Mouse (Mus musculus) brain, embryonic 18.5 days (tissue): ENCODE data around the gene Dkk1.
"Not testable (repeated sequence)": the region's sequence is repeated elsewhere in the genome, so short reads cannot be mapped to it uniquely, and the experiment has no call there.

Source experiments
- DNase-seq: peaks from one replicate; pipeline ENCODE4 v3.0.0-alpha.2; 2012; ENCODE audit warnings: low read depth, low spot score

Gene Dkk1

DNA sequence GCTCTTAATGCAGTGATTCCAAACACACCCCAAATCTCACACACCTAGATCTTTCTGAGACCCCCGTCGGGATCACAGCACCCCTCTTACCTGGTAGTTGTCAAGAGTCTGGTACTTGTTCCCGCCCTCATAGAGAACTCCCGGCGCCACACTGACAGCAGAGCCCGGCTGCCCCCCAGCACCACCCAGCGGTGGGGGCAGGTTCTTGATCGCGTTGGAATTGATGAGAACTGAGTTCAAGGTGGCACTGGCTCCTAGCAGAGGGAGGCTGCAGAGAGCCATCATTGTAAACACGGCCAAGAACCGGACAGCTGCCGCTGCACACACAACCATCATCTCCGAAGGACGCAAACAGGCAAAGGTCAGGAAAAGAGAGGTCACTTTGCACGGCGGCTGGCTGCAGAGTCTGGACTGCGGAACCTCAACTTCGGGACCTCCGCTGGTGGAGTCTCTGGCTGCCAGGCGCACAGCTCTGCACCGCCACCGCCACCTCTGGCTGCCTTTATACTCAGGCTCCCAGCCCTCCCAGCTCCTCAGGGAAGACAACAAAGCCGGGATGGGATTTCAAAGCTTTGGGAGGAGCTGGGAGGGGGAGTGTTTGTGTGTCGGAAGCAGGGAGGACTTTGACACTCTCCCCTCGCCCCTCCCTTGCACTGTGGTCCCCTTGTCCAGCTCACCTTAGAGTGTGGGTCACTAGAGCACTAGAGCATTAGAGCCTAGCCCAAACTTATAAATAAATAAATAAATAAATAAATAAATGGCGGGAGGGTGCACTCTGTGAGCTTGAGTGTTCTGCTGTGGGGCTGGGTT, at the start of gene Dkk1:
TSS of gene Dkk1 (minus strand) at position 622 of the 810 bp plus-strand sequence.
- no peak for DNase-seq

DNA sequence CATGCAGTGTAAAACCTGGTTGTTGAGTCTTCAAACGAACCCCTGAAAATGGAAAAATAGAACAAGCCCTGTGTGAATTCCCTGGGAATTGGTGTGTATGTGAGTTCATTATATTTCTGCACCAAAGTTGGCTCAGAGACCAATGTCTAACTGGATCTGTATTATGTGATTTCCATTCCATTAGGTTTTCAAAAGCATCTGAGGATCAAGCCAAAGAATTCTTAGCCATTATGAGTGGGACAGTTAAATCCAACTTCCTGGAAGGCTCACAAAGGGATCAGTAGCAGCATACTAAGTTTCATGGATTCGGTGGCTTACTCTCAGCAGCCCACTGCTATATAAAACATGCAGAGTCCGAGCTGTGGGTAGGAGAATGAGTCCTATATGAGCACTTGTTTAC, 36.9 kb upstream of the Dkk1 start:
- no peak for DNase-seq

DNA sequence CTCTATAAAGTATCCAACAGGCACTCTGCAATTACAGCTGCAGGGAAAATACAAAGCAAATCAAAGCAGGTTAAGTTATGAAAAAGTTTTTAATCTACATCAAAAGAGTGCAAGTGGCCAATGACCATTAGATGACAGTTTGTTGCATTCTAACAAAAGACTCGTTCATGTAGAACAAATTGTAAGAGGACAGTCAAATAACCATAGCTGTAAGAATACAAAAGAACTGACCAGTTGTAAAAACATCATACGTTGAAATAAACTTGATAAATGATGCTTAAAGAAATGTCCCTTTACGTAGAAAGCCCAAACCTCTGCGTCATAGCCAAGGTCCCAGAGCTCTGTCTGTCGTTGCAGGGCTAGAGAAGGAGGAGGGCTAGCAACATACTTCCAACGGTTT, 15.1 kb upstream of the Dkk1 start:
- DNase-seq = no peak

DNA sequence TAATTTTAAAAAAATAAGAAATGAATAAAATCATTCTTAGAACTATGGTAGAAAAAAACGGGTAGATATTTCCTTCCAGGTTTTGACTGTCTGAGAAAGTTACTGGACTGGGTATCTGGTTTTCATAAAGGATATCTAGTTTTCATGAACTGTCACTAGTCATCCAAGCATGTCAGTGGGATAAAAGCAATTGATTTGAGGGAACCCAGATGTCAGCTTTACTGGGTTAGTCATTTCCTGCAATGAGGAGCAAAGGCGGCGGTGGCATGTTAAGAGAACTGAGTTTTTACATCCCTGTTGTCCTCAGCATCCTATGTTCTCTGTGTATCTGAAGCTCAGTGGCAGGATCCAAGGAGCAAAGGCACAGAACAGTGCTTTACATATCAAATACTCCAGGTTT, 14.4 kb upstream of the Dkk1 start:
- DNase-seq = no peak

DNA sequence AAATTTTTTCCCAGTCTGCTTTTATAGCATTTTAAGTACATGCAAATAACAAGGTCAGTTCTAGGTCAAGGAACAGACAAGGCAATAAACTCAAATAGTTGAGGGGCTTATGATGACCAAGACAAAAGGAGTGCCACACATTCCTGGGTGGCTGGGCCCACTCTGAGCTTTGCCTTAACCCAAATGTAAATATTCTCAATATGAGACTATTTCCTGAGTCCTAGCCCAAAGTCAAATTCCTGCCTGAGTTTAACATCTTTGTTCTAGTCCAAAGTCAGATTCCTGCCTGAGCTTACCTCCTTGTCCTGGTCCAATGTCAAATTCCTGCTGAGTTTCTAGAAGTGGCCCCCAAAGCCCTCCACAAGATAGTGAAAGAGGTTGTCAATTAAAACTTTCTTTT, 8.6 kb upstream of the Dkk1 start:
- no peak for DNase-seq

DNA sequence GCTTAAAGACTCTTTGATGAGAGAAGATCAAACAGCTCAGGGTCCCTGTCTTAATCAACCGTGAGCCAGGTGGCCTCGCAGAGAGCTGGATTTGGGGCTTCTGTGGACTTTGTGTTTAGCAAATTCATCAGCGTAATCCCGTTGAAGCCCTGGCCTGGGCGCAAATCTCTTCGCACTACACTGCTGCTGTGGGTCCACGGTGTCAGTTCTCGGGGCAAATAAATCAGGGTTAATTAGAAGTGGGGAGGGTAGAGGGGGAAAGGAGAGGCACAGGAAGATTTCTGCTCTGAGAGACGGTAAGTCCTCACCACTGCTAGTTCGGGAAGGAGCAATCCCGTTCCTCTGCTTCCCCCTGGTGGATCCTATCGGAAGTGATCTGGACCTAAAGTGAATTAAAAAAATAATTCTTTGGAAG, 5.0 kb upstream of the Dkk1 start:
- DNase-seq = no peak

DNA sequence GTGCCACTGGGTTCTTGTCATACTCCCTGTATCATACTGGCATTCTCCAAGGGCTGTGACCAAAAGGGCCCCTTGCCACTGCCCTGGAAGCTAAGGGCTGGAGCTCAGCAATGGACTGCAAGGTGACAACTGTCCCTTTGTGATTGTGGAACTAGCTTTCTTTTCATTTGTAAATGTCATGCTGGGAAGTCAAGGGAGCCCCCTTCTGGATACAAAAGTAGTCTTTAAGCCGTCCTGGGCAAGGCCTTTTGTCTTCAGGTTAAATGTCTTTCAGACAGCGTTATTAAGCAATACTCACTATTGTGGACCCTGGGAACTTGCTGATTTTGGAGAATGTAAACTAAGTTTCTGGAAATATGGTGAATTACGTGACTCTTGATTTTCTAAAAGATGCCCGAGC, 4.3 kb upstream of the Dkk1 start:
- DNase-seq = no peak

DNA sequence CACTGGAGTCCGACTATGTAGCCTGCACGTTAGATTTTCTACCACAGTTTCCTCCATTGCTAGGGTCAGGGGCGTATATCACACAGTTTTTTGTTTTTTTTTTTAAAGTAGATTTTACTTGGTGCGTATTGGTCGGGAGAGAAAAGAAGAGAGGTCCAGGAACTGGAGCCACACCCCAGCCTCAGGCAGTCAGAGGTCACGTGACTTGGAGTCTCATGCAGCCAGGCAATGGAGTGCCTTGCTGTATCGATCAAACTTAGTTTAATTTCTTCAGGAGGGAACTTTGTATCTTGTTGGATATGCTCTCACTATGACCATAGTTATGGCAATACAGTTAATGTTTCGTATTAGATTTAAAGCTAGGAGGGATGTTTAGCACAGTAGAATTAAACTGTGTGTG, 2.8 kb upstream of the Dkk1 start:
- no peak for DNase-seq

DNA sequence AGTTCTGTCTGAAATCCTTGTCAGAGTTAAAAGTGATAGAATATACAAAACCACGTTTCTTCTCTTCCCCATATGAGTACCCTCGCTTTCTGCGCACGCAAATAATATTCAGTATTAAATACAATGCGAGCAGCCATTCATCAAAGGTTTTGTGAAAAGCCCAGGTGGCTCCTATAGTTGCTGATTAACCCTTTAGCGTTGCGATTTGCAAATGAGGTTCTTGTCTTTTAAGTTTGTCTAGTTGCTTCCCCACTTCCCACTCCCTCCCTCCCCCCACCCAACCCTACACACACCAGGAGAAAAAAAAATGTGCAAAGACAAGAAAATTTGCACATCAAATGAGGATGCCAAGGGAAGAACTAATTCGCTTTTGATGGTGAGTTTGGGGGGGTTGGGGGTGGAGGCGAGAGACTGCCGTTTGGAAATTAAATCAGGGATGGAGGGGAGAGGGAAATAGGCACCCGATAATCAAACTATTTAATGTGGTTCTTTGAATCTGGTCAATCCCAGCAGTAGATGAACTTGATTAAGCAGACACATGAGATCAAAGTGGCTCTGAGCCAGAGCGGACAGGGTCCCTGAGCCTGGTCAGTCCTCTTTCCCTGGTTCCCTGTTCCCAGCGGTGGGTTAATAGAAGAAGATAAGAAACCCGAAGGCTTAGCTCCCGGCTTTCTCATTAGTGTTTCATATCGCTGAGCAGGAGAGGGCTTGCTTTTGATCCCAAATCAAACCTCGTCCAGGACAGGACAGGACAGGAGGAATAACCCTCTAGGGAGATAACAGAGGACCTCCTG, 586 bp upstream of the Dkk1 start:
- no peak for DNase-seq

DNA sequence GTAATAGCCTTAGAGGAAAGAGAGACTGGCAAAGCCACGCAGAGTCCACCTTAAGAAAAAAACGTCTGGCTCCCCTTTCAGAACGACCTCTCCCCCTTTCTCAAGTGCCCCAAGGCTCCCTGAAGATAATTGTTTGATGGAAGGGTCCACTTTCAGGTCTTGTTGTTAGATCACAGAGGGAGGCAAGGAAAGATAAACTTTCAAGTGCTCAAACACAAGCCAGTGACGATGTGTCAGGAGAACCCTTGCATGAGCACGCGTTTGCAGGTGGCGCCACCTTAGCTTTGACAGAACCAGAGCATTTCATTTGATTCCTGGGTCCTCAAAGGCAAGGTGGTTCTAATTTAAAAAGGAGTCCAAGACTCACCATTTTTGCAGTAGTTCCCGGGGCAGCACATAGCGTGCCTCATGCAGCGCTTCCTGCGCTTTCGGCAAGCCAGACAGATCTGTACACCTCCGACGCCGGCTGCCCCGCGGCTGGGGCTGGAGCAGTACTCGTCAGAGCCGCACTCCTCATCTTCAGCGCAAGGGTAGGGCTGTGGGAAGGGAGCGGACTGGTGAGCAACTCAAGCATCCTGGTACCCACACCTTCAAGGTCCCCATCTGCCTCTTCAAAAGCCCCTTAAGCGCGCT, 938 bp downstream of the Dkk1 start:
- no peak for DNase-seq

DNA sequence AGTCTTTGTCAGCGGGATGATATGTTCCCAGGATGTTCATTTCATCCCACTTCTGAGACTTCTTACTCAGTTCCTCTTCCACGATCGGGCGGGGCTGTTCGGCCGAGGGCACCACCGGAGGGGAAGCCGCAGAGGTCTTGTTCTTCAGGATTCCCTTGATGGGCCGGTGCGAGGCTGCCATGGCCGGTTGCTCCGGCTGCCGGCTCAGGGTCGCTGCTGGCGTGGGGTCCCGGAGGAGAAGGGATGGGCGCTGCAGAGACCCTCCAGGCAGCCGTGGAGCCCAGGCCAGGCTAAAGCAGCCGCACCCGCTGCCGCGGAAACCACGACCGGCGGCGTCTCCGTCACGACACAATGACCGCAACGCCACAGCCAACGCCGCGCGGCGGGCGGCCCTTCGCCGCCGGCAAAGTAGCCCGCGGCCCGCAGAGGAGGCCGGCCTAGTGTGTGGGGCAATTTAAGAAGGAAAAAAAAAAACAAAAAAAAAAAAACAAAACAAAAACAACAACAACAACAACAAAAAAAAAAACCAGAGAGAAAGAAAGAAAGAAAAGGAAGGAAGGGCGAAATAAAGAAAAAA, 10.0 kb downstream of the Dkk1 start:
- not testable (repeated sequence) for DNase-seq

DNA sequence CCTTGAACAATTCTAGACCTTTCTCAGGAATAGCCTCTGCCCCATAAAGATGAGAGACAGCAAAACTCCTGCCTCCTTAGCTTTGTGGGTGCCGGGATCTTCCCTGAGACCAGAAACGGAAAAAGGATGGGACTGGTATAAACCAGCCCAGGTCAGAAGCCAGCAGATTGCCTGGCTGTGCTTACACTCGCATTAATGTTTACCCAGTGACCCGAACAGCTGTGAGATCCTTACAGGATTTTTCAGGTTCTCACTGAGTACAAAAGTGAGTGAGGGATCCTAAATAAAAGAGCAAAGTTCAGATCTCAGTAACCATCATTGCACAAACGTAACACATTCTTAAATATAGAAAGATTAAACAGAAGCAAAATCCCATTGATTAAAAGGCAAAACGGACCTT, 32.7 kb downstream of the Dkk1 start:
- DNase-seq = no peak

DNA sequence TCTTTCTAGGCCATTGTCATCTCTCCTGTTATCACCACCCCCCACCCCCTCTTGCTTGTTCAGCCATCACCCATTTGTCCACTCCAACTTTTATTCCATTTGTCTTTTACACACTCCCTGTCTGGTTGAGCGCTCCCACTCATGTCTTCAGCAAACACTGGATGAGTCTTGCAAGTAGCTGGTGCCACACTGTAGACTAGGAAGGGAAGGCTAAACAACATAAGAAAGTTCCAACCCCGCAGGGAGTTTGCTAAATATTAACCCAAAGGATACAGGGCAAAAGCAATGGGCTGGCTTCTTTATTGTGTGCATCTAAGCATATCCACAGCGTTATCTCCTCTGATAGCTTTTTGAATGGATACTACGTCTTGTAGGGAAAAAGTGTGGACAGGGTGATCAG, 39.0 kb downstream of the Dkk1 start:
- no peak for DNase-seq

DNA sequence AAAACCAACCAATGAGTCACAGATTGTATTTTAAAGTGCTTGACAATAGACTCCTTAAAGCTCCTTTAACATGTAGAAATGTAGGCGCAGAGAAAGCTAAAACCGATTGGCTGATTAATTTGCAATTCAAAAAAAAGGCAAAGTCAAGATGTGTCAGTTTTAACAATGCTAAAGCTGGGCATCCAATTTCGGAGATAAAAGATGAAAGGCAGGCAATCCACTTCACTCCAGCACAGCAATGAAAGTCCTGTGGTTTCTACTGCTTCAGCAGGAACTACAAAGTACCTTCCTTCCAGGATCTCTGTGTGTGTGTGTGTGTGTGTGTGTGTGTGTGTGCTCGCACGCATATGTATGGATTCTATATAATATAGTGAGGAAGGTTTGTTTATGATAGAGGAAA, 44.0 kb downstream of the Dkk1 start:
- no peak for DNase-seq
